Mouse (Mus musculus) kidney, embryonic 15.5 days (tissue): ENCODE measurements at regions not wholly inside any gene's neighbourhood (a gene's known extent, or its start where the extent isn't known, plus 50 kb on each side); places are given as distances from the start of the nearest gene placed in this dataset.

Experiments
- ATAC-seq: fragments of 200-750 bp; cut with Nextera tagmentation; replicated peaks from 2 replicates; pipeline ENCODE4 v1.8.0; 2017; ENCODE audit warnings: moderate TSS enrichment; ENCODE audit not compliant: low FRiP score
- H3K27ac ChIP-seq: fragments of 300-500 bp; sonication (generic); 2 replicates; pipeline ENCODE4 v1.5.1; 2015; ENCODE audit warnings: mild to moderate bottlenecking, inconsistent platforms
- H3K27me3 ChIP-seq: fragments of 300-500 bp; sonication (generic); 2 replicates; pipeline ENCODE4 v1.6.1; 2015; ENCODE audit warnings: inconsistent platforms
- H3K36me3 ChIP-seq: fragments of 300-500 bp; sonication (generic); 2 replicates; pipeline ENCODE4 v1.6.1; 2015; ENCODE audit warnings: inconsistent platforms
- H3K4me1 ChIP-seq: fragments of 300-500 bp; sonication (generic); 2 replicates; pipeline ENCODE4 v1.6.1; 2015; ENCODE audit warnings: inconsistent platforms
- H3K4me2 ChIP-seq: fragments of 300-500 bp; sonication (generic); 2 replicates; pipeline ENCODE4 v1.6.1; 2015; ENCODE audit warnings: moderate library complexity, mild to moderate bottlenecking, inconsistent platforms
- H3K4me3 ChIP-seq: fragments of 300-500 bp; sonication (generic); replicated peaks from 2 replicates; pipeline ENCODE4 v1.5.1; 2015; ENCODE audit warnings: mild to moderate bottlenecking, inconsistent platforms
- H3K9ac ChIP-seq: fragments of 300-500 bp; sonication (generic); 2 replicates; pipeline ENCODE4 v1.6.1; 2015; ENCODE audit warnings: mild to moderate bottlenecking, inconsistent platforms
- H3K9me3 ChIP-seq: fragments of 300-500 bp; sonication (generic); replicated peaks from 2 replicates; pipeline ENCODE4 v1.6.1; 2016; ENCODE audit warnings: inconsistent platforms
- WGBS: fragments of 180-500 bp; shearing (Covaris S2); methylation state at CpG from one replicate; pipeline ENCODE4 v1.1.7; 2015; ENCODE audit warnings: mixed read lengths; 5-methylcytosine and 5-hydroxymethylcytosine counted together

DNA sequence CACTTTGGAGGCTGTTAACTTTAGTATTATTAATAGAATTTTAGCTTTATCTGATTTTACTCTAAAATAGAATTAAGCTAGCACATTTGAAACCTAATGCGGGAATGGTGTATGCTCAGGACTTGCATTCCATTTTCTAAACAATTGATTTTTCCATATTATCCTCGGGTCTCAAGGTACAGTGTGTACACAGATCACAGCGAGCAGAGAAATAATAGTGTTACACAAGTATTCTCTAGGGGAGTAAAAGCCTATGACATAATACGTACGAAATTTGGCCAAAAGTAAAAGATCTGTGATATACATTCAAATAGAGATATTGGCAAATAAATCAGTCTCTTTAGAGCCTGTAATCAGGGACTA, 78.8 kb upstream of the Chl1 start:
- H3K9ac ChIP-seq, result no peak overlapping the region
- 78% methylated on average over 5 of the region's 5 CpGs for WGBS
- ATAC-seq, result no peak
- no peaks in the 10 kb centered on the region for H3K36me3 ChIP-seq
- no peaks in the 10 kb centered on the region for H3K27me3 ChIP-seq
- H3K4me3 ChIP-seq, result no peak overlapping the region
- H3K4me1 ChIP-seq, result 0 out of 2 replicates have a peak, but pooled peaks cover 2% of the 10 kb centered on the region
- H3K4me2 ChIP-seq, result no peak overlapping the region
- no peak overlapping the region for H3K27ac ChIP-seq
- H3K9me3 ChIP-seq, result no peaks in the 10 kb centered on the region
